Mouse (Mus musculus): Measurements from ENCODE around the gene Nbea.

Nbea gene

DNA sequence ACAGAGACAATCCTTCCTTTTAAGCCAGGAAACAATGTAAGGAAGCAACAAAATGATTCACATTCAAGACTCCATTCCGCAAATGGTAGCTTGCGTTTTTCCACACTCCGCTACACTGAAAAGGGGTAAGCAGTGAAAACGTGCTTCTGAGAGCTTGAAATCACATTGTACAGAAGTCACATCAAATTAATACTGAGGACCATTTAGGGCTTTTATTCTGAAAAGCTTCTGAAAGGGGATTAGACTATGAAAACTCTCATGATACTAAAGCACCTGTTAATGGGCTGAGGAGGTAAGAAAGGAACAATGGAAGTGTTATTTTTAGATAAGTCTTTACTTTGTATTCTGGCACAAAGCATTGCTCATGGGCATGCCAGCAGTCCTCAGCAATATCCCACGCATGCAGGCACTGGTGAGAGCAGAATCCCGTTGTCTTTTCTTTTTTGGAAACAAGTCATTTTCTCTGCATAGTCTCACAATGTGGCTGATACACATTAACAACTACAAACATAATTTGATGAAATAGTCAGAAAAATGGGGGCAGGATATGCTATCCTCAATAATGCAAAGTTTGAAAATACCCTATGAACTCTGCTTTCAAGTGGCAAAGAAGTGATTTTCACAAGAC, 428.4 kb downstream of the Nbea start:
- in situ Hi-C loops (cut with MboI; ENCODE audit: low sequenced_read_pairs), result no loop called here

GRCm38 (mm10) chr3:55753872-55754271, 429.6 kb downstream of the Nbea start:
- in situ Hi-C loops (cut with MboI; ENCODE audit: low sequenced_read_pairs), result no loop called here

DNA sequence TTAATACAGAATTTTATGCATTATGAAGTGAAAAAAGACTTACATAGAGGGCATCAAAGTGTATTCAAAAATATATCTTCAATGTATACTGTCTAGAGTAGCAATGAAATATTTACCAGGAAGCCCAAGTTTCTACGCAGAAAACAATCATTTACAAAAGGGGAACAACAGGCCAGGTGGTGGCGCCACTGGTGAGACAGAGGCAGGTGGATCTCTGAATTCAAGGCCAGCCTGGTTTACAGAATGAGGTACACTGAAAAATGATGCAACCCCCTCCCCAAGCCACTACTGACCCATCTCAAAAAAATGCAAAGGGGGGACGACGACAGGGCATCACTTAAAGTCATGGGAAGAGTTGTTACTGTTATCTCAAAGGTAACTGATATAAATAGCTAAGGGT, 430.9 kb downstream of the Nbea start:
- in situ Hi-C loops (cut with MboI; ENCODE audit: low sequenced_read_pairs), result no loop called here

GRCm38 (mm10) chr3:55751363-55751762, 432.1 kb downstream of the Nbea start:
- in situ Hi-C loops (cut with MboI; ENCODE audit: low sequenced_read_pairs), result no loop called here

DNA sequence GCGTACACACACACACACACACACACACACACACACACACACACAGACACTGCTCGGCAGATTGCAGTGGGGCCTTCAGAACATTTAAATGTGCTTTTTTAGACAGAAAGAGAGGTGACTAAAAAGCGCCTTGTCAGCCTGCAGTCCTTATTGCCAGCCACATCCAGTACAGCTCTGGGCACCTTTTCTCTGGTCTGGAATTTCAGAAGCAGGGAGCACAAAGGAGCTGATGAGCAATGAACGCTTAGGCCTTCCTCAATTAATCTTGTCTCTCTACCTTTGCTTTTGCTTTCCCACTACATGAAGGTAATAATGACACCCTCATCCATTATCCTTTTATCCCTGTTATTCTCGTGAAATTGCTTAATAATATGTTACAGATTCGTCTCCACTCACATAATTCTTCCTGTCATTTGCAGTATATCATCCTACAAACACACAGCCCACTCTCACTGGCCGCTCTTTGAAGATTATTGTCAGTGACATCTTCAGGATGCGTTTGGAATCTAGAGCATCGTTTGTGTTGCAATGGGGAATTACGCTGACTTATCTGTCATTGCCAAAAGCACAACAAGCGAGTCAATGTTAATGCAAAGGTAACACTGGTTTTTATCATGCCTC, 432.9 kb downstream of the Nbea start:
- in situ Hi-C loops (cut with MboI; ENCODE audit: low sequenced_read_pairs), result no loop called here

DNA sequence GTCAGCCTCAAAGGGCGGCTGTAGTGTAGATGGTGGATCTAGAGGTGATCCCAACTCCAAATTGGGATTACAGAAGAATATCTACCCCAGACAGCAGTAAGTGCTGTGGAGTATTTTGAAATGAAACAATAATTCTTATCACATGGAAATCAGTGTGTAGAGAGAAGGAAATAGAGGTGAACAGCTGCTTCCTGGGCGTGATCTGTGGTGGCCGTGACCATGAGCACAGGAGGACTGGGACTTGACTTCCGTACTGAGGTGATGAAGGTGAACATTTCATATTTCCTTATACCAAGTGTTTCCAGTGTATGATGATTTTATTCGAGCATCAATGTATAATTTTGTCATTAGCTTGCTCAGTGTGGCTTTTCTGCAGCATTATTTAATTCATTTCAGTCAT, 439.6 kb downstream of the Nbea start:
- in situ Hi-C loops (cut with MboI; ENCODE audit: low sequenced_read_pairs), result no loop called here

DNA sequence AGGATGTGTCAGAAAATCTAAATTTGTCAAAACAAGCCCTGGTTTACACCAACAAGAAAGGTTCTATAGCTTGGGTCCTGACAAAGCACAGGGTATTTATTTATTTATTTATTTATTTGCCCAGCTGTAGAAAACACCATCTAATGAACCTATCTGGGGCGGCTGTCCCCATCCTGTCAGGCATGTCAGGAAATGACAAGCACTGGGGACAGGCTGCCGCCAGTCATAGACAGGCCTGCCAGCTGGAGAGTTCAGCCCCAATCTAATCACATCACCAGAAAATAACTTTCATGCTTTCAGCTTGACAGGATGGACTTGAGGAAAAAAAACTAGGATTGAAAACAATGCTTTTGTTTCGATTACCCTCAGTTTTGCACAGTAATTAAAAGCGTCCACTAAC, 440.8 kb downstream of the Nbea start:
- in situ Hi-C loops (cut with MboI; ENCODE audit: low sequenced_read_pairs), result no loop called here

DNA sequence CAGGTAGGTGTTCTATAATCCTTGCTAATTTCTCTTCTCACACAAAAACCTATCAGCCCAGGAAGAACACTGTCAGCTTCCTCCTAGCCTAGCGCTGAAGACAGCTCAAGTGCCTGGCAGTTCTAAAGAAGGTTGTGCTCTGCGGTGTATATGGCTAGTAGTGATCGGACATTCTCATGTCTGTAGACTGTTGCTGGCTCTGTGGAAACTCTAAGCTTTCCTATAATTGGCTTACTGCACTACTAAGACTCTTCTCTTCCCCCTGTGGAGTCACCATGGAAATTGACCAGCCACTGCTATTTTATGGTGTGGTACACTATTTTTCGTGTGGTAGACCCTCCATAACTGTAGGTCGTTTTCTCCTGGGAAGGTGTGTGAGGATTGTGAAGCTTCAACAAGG, 441.3 kb downstream of the Nbea start:
- in situ Hi-C loops (cut with MboI; ENCODE audit: low sequenced_read_pairs), result no loop called here

GRCm38 (mm10) chr3:55741428-55741827, 442.1 kb downstream of the Nbea start:
- in situ Hi-C loops (cut with MboI; ENCODE audit: low sequenced_read_pairs), result no loop called here

- in situ Hi-C loops (cut with MboI; ENCODE audit: low sequenced_read_pairs), result no loop called here
Observed at GRCm38 (mm10) chr3:55733665-55734064, 449.8 kb downstream of the Nbea start.

DNA sequence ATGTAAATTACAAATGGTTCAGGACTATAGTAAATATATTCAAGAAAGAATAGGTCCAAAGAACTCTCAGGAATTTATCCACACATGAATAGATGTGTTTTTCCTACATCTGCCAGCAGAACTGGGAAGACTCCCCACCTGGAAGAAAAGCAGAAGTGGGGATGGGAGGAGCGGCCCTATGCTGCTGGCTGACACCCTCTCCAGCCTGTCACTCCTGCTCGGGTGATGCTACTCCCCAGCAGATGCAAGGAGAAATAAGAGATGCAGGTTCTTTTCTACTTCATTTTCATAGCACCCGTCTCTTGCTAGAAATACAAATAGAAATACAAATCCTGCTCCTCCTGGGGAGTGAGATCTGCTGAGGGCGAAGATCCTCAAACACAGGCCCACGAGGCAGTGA, 453.0 kb downstream of the Nbea start:
- in situ Hi-C loops (cut with MboI; ENCODE audit: low sequenced_read_pairs), result no loop called here

DNA sequence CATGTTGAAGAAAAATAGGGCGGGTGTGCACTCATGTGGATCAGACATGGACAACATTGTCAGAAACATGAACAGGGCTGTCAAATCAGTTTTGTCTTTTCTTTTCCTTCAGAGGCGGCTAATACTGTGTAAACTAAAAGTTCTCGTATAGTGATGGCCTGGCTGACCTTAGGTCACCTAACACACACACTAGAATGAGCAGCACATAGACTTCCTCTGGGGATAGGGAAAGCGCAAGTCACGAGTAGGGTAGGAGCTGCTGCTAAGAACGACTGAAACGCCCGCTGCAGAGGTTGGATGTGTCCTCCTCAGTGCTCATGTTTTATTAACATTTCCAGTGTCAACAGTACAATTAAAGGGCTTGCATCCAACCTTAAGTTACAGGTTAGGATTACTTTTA, 453.4 kb downstream of the Nbea start:
- in situ Hi-C loops (cut with MboI; ENCODE audit: low sequenced_read_pairs), result no loop called here

DNA sequence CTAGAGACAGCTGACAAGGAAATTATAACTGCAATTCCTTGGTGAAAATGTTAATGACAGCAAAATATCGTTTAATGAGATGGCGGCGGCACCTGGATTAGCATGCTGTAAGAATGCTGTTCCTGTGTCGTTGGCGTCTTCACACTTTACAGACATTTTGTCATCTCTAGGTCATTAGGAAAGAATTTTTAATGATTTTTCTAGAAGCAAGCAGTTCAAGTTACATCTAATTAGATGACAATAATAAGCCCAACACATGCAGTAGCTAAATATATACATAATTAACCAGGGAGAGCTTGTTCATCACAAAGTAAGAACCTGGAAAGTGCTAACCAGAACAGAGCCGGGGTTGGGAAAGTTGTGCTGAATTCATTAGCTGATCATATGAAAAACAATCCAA, 469.2 kb downstream of the Nbea start:
- in situ Hi-C loops (cut with MboI; ENCODE audit: low sequenced_read_pairs), result no loop called here

DNA sequence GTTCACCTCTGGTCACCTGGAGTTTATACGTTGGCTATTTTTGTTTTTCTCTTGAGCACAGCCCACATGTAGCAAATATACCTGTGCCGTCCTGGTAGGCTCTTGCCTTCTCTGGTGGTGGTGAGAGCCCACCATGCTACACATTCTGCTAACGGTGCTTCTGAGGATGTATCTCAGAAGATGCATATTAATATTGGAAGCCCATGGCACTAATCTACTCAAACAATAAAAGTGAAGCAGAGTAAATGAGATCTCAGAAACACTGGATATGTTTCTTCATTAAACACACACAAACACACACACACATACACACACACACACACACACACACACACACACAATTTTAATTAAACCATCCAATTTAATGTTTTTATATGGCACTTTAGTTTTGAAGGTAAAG, 469.6 kb downstream of the Nbea start:
- in situ Hi-C loops (cut with MboI; ENCODE audit: low sequenced_read_pairs), result no loop called here

DNA sequence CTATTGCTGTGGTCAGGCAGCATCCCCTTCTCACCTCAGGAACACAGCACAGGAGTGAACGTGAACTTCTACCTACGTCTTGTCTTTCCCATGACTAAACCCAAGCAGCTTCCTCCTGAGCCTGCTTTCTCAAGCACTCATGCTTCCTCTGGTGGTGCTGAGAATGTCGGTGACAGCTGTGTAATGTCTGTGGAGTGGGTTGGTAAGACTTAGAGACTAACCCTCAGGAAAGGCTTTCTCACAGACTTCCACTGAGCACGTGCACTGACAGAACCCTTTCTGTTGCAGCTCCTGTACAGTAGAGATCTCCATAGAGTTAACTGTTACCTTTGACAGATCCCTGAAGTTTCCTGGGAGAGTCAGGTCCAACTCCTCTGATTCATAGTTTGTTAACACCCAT, 473.2 kb downstream of the Nbea start:
- in situ Hi-C loops (cut with MboI; ENCODE audit: low sequenced_read_pairs), result no loop called here

DNA sequence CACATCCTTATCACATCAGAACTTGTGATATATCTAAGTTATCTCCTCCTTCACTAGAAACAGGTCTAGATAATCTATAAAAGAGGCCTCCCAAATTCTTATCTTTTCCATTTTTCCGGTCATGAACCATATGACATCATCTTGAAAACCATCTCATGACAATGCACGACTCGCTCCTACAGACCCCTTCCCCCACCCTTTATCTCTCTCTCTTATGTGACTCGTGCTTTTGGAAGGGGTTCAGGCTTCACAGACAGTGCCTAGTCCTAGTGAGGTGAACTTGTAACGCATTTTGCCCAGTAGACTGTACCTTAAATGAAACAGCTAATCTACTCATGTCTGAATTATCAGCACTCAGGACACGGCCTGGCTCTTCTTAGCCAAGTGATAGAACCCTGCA, 481.9 kb downstream of the Nbea start:
- in situ Hi-C loops (cut with MboI; ENCODE audit: low sequenced_read_pairs), result no loop called here

- in situ Hi-C loops (cut with MboI; ENCODE audit: low sequenced_read_pairs), result no loop called here
Observed at GRCm38 (mm10) chr3:55697174-55697573, 486.3 kb downstream of the Nbea start.

GRCm38 (mm10) chr3:55693073-55693472, 490.4 kb downstream of the Nbea start:
- in situ Hi-C loops (cut with MboI; ENCODE audit: low sequenced_read_pairs), result no loop called here

GRCm38 (mm10) chr3:55688098-55688497, 495.4 kb downstream of the Nbea start:
- in situ Hi-C loops (cut with MboI; ENCODE audit: low sequenced_read_pairs), result no loop called here

DNA sequence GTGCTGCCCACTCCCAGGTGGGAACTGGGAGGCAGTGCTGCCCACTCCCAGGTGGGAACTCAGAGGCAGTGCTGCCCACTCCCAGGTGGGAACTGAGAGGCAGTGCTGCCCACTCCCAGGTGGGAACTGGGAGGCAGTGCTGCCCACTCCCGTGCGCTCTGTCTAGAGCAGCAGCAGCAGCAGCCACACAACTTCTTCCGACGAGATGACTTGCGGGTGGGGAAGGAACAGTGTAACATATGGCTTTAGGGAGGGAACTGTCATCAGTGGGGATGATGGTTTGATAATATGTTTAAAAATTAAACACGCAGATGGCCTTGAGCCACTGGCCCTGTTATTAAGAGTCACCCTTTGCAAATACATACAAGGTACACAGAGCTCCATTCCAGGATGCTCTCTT, 496.5 kb downstream of the Nbea start:
- in situ Hi-C loops (cut with MboI; ENCODE audit: low sequenced_read_pairs), result no loop called here

DNA sequence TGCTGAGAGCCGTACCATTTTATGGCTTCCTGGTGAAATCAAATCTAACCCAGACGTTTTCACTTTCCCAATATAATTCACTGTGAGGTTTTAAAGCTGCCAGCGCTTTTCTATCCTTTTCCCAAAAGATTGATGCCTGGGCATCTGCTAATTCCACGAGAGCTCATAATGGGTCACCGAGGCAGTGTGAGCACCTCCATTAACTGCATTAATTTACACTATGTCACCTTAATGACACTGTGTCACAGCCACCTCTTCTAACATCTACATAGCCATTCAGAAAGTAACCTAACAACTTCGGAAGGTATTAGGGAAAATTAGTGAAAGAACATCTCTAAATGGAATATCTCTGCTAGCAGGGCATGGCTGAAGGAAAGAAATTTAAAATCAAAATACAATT, 497.9 kb downstream of the Nbea start:
- in situ Hi-C loops (cut with MboI; ENCODE audit: low sequenced_read_pairs), result no loop called here

DNA sequence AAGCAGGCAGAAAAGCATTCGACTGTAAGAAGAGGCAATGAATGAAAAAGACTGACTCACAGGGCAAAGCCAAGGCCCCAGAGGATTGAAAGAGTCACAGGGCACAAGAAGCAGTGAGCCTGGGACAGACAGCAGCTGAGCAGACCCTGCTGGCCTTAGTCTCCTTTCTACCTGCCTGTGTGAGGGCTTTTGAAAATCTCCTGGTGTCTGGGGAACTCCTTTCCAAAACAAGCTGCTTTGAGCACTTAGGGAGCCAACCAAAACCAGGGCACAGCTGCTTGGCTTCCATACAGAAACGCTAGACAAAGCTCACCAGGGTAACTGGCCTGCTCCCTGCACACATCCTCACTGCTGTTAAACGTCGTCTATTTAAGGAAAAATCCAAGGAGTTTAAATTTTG, 498.6 kb downstream of the Nbea start:
- in situ Hi-C loops (cut with MboI; ENCODE audit: low sequenced_read_pairs), result no loop called here

DNA sequence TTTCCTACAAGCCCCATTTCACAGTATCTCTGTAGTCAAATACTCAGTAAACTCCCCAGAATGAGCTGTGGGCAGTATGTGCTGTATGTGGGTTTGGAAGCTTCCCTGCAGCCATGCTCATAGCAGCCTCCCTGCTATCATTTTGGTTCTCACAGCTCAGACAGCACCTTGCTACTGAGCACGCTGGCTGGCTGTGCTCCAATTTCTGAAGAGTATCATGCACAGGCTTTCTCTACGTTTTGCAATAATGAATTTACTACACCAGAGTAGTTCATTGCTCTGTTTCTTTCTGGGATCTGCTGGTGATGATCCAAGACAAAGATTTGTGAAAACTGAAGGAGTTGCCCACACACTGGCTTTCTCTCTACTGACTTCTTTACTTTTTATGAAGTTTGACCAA, 505.8 kb downstream of the Nbea start:
- in situ Hi-C loops (cut with MboI; ENCODE audit: low sequenced_read_pairs), result no loop called here
